Mouse (Mus musculus) granulocyte monocyte progenitor cell, adult 5-6 weeks (primary cell): ENCODE measurements at regions not wholly inside any gene's neighbourhood (a gene's known extent, or its start where the extent isn't known, plus 50 kb on each side); places are given as distances from the start of the nearest gene placed in this dataset.

Experiments used
- ATAC-seq: replicated peaks from 2 replicates; pipeline ENCODE4 v1.8.0; 2016; ENCODE audit warnings: mild to moderate bottlenecking, moderate TSS enrichment, inconsistent platforms; ENCODE audit not compliant: poor library complexity, severe bottlenecking

DNA sequence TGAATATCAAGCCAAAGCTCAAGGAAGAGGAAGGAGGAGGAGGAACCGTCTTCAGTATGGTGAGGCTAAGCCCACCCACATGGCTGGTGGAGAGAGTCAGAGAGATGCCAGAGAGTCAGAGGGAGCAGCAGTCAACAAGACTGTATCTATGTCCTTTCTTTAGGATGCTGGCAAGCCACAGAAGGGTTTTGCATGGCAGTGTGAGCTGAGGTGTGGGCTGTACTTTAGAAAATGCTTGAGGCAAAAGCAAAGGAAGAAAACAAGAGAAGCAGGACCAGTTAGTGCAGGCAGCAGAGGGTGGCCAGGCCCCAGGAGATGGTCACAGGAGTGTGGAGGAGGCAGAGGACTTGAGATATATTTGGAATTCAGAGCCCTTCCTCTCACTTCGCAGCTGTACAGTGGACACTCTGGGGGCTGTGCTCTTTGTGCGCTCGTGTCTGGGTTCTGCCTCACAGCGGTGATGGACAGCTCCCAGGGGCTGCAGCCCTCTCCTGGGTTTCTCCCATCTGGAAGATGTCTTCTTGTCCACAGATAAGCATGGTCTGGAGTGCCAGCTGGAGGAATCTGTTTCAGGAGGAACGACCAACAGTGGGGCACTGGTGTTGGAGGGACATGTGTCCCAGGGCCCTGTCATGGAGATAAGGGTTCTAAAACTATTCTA is 157.4 kb upstream of the Dyrk2 start:
- no peak for ATAC-seq

DNA sequence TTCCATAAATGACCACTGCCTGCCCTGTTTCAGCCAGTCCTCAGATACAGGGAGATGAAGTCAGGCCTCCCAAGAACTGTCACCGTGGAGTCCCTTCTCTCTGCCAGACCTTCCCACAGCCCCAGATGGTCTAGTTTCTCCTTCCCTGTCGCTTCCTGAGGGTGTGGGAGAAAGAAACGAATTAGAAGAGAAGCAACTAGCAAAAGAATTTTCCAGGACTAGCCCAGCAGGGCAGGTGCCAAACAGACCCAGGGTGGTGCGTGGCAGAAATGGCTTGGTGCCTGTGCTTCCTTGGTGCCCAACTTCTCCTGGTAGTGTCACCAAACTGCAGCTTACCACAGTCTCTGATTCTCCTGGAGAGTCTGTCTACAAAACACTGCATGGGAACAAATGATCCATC is 156.3 kb upstream of the Dyrk2 start:
- no peak for ATAC-seq

DNA sequence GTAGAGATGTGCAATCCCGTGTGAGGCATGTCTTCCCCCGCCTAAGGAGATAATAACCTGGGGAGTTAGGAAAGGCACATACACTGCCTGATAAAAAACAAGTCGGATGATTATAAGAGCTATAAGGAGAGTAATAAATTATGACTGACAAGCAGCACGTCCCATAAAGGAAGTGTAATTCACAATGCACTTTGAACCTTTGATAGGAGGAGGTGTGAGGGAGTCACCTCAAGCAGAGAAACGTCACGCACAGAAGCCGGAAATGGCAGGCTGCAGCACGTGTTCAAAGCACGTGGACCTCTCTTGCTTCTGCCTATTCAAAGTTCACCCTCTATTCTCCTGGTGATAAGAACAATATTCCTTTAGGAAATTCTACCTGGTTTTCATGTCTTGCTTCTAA is 154.4 kb upstream of the Dyrk2 start:
- no peak for ATAC-seq

DNA sequence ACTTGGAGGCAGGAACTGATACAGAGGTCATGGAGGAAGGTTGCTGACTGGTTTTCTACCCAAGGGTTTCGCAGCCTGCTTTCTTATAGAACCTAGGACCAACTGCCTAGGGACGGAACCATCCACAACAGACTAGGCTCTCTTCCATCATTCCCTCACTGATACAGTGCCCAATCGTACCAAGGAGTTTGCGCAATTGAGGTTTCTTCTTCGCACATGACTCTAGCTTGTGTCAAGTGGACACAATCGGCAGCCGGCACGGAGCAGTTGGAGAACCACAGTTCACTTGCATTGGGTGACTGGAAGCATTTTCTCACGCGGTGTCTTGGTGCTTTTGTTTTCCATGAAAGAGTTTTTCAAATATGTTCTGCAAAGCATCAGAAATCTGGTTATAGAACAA is 149.1 kb upstream of the Dyrk2 start:
- ATAC-seq = peak; percentile 52

DNA sequence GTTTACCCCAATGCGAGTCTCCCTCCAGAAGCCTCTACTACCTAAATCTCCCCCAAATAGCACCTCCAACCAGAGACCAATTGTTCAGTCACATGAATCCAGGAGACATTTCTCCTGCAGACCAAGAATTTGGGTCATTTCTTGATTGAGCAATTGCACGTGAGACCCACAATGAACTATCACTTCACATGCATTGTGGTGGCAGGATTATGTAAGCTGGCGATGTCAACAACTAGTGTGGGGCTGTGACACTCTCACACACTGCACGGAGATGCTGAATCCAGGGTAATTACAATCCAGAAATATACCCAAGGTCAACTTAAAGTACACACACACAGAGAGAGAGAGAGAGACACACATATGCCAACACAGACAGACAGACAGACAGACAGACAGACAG is 148.5 kb upstream of the Dyrk2 start:
- ATAC-seq = peak; percentile 79

DNA sequence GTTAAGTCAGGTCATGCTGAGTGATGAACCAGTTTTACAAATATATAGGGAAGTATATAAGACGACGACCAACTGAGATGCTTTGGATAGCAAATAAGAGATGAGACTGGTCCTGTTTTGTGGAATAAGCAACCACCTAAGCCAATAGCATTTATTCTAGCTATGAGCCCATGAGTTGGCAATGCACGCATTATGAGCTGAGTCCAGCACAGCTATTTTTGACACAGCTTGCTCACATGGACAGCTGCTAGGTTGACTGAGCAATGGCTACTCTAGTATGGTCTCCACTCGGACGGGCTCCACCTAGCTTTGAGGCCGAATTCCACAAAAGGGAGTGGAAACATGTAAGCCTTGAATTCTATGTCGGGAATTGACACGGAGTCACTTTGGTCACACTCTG is 146.1 kb upstream of the Dyrk2 start:
- no peak for ATAC-seq

DNA sequence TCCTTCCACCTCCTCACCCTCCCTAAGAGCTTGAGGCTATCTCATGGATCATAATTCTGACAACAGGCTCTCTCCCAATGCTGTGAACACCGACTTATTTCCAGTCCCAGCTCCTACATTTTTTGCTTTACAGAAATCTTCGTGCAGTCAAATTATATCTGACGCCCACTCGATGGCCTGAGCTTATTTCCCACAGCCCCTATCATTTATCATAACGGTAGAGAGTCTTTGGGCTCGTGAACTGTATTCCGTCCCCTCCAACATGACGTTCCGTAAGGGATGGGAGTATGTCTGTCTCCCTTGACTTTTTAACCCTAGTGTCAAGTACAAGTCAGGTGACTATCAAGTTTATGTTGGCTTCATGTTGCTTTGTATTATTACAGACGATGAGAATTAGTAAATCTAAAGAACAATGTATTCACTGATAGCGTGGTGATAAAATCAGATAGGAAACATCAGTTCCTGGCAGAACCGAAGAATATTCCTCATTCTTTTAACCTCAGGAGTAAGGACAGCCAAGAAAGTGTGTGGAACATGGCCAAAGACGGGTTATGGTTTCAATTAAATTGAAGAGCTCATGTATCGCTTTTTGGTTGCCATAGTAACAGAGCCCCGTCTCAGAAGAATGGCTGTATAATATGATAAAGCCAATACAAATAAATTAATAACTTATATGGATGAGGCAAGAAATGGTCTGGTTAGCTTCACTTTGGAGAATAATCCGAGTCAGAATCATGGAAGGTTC is 145.5 kb upstream of the Dyrk2 start:
- no peak for ATAC-seq

DNA sequence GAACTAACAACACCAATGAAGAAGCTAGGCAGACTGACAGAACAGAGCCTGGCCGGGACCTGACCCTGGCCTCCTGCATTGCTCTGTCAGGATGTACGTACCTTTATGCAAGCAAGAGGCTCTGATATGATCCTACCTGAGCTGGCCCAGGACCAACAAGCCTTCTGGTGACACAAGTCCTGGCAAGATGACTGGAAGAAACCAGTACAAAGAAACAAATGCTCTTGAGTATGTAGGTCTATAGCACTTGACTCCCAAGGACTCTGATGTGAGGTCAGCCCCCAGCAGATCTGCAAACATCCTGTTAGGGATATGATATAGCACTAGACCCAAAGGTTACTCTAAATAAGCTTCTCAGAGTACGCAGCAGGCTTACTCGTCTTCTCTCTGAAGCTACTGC is 144.7 kb upstream of the Dyrk2 start:
- ATAC-seq = no peak

DNA sequence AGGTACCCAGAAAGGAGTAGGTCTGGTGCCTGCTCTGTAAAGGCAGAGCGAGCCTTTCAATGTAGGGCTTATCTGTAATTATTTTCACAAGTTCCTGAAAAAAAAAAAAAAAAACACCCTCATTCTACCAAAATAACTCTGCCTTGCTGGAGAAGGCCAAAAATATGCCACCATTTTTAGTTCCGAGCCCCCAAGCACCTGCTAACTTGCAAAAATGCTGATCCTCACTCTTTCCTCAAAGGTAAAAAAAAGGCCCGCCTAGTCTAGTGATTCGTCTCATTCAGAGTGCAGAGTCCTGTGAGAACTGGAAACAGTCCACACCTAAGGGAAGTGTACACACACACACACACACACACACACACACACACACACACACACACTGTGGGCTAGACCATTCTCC is 143.7 kb upstream of the Dyrk2 start:
- no peak for ATAC-seq

DNA sequence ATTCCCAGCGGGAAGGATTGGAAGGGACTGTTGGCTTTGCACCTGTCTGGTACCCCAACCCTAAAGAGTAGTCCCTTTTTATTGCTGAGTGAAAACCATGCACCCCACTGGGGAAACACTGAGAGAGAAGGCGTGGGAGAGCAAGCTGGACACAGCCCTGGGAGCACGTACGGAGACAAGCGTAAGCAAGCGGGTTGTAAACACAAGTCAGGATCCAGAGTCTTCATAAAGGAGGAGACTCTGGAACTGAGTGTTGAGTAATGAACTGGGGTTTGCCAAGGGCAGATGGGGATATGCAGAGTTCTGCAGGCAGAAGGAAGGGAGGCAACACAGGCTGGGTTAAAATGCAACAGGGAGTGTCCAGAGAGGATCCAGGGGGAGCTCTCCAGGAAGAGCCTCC is 141.5 kb upstream of the Dyrk2 start:
- no peak for ATAC-seq

DNA sequence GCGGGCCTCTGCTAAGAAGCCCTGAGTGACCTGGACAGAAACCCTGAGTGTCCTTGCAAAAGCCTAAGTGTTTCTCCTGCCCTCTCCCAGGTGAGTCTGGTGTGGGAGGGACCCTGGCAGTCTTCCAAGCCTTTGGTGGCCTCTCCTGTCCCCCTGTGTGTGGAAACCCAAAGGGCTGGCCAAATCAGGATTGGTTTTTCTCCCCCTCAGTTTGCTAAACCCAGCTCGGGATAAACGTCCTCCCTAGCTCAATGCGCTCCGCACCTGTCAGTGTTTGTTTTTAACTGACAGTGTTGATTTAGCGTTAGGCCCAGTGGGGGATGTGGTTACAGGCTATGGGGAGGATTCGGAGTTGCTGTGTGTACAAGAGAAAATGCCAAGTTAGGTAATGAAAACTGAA is 140.9 kb upstream of the Dyrk2 start:
- no peak for ATAC-seq

DNA sequence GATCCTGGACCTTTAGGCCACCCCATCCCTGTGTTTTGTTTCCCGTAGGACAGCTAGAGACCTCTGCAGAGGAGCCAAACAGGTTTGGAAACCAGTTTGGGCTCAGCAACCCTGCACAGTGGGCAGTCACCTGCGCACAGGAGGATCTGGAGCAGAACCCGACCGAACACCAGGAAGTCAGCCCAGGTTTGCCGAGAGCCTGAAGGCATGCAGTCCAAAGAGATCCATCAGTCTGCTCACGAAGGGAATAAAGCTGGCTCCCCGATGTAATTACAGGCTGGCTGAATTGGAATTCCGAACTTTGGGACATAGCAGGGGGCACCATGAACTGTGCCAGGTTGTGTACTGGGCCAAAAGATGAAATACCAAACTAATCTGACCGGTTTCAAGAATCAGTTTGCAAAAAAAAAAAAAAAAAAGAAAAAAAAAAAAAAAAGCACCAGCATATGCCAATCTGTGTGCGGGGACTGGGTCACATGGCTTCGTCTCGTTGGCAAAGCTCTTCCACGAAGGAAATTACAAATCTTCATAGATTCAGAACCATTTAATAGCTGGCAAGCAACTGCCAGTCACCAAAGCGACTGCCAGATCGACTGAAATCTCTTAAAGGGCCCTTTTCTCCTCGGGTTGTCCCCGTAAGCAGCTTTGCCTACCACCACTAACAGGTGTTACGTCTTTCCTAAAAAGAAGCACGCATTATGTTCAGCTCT is 137.0 kb upstream of the Dyrk2 start:
- ATAC-seq = no peak

DNA sequence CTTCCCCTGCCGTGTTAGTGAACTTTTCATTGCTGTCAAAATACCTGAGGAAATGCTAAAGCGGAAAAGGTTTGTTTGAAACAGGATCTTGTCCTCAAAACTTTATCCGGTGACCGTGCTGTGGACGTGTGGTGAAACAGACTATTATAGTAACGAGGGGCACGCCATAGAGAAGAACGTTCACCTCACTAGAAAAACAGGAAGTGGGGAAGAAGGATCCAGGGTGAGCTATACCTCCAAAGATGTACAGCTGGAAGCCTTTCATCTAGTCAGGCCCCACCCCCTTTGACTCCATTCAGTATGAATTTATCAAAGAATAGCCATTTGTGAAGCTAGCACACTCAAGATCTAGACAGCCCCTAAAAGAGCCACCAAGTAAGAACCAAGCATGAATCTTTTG is 135.5 kb upstream of the Dyrk2 start:
- peak; percentile 55; the same call in 1 of the 2 replicates for ATAC-seq

DNA sequence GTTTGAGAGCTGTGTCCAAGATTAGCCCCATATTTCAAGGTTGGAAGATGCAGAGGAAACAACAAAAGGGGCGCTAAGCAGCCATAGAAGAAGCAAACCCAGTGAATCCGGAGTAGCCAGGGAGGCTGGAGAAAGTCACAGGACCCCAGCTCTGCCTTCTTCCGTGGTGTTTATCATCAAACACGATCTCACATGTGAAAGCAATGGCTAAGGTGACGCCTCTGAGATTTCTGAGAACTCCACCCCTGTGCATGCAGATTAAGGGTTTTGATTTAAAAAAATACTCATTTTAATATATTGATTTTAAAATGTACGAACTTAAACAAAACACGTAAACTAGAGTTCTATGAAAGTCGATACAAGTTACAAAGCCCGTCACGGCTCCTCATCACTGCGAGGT is 134.4 kb upstream of the Dyrk2 start:
- no peak for ATAC-seq

DNA sequence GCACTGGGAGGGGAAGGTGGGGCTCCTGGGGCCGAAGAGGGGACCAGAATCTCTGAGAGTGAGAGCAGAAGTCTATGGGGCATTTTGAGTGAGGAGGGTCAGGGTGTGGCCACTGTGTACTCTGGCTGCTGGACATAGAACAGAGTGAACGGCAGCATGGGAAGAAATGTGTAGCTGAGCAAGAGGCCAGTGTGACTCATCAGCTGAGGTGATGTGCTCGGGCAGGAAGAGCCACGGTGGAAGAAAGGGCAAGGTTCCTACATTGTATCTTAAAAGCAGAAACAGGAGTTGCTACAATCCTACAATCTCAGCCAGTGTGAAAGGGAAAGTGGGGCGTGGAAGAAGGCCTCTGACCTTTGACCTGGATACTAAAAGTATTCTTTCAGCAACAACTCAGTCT is 133.8 kb upstream of the Dyrk2 start:
- ATAC-seq = no peak

DNA sequence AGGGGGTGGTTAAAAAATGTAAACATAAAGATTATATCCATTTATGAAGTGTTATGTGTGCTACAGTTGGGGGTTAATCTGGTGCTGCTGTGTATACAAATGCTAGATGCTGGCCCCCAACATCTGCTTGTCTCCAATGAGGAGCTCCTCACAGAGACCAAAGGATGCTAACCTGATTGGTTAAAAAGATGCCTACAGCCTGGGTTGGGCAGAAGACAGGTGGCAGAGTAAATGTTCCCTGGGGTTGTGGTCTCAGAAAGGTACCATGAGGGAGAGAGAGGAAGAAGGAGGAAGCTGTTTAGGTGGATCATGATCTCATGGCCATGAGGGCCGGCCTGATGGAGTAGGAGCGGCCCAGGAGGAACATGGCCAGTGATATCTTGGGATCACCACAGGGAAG is 133.0 kb upstream of the Dyrk2 start:
- ATAC-seq = no peak

DNA sequence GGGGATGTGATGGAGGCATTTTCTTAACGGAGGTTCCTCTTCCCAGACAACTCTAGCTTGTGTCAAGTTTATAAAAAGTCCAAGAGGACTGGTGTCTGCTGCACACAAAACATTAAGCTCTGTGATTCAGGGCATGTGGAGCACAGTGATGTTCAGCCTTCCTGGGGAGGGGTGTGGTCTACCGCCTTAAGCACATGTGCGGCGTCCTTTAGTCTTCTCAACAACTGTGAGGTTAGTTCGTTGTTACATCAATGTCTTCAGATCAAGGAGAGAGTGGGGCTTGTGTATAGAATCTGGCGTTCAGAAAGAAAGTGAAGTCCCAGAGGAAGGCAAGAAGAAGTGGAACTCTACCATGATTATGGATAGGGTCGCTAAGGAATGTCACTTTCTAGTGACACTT is 131.9 kb upstream of the Dyrk2 start:
- no peak for ATAC-seq

DNA sequence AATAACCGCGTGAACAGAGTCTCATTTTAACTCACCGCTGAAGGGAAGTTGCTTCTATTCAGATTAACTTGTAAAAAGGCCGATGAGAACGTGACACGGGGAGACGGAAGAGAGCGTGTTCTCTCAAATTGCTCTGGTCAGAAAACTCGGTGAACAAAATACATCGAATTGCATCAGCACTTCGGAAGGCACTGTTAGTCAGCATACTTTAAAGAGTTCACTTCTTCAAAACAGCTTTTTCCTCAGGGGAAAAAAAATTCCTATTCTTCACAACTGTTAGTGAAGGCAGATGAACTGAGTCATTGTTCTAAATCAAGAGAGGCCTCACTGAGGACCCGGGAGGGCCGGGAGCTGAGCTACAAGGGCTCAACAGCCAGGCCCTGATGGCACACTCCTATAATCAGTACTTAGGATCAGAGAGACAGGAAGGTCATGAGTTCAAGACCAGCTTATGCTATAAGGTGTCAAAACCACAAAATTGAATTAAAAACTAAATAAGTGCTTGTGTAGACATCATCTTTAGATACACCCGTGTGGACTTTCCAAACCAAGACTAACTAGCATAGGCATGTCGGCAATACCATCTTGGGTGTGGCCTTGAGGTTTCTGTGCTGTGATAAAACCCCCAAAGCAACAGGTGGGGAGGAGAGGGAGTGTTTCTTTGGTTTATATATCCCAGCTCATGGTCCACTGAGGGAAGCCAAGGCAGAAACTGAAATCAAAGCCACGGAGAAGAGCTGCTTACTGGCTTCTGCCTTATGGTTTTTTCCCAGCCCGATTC is 131.2 kb upstream of the Dyrk2 start:
- ATAC-seq = no peak

DNA sequence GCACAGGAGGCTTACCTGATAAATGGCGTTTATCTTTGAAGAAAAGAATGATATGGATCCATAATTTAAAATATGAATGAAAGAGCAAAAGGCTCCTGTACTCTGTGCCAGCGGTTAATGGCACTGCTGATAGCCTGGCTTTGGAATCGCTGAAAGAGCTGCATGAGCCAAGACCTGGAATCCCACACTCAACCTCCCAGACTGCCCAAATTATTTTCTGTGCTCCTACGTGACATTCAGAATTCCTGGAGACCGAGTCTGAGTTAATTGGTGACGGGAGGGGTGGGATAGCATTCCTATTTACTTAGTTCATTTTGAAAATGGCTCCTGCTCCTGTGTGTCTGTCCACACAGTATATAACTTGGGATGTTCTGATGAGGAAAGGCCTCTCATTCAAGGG is 129.0 kb upstream of the Dyrk2 start:
- no peak for ATAC-seq

DNA sequence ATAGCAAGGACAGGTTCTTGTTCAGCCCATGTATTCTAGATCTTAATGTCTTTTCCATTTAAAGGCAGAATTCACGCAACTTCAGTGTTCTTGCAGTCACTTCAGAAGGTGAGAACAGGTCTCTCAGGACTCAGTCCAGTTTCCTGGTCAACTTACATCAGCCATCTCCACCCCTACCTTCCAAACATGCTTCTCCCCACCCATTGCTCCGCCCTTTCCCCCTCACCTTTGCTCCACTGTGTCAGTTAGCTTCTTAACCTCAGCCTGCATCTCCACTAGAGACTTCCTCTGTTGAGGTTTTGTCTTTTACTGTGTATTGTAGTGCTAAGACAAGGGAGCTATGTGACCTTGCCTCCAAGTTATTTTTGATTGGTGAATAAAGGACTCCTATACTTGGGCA is 127.0 kb upstream of the Dyrk2 start:
- no peak for ATAC-seq
